Mouse (Mus musculus) lung, adult 2 months (tissue): ENCODE results near the gene Uvrag.

Experiments
- CTCF ChIP-seq: fragments of 200-500 bp; IDR thresholded peaks from 2 replicates; pipeline ENCODE4 v1.5.1; 2011; ENCODE audit warnings: mild to moderate bottlenecking, low read length, control low read depth; ENCODE audit not compliant: insufficient read depth
- POLR2A ChIP-seq: fragments of 200-500 bp; IDR thresholded peaks from 2 replicates; pipeline ENCODE4 v1.6.1; 2011; ENCODE audit warnings: low read depth, mild to moderate bottlenecking, control low read depth, low read length, borderline replicate concordance; ENCODE audit errors: extremely low read depth

DNA sequence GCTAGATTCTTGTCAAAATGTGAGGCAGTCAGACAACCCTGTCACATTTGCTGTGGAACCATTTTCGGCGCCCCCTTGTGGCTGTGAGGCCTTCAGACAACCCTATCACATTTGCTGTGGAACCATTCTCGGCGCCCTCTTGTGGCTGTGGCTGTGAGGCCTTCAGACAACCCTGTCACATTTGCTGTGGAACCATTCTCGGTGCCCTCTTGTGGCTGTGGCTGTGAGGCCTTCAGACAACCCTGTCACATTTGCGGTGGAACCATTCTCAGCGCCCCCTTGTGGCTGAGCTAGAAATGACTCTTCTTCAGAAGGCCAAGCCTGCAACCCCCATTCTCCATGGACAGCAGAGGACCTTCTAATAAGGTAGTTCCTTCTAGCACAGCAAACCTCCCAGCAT lies 10.4 kb upstream of the Uvrag start:
- TF ChIP-seq CTCF, result peak; percentile 86
- TF ChIP-seq POLR2A, result no peak
